Mouse (Mus musculus): Measurements from ENCODE around the gene Rubcnl. TPM values are rescaled to one million over a fixed set of nuclear protein-coding genes. Genes with fewer than 3 reads are reported as not detected.

Gene Rubcnl
- total and polyA plus RNA-seq, 3 experiments = 0.05 TPM; not detected in 2

DNA sequence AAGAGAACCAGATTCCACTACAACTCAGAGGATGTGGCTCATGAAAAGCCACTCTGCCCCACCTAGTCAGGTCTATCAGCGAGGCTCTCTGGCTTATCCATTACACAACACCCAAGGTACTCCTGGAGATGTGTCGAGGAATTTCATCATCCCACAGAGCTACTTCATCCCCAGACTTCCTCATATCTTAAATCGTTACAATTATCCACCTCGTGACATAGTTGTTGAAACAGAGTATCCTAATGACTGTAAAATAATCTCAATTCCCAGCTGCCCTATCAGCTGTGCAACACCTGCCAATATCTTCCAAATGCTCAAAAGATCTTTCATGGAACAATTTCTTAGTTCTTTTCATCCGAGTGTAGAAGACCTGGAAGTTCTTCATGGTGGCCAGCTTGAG, 32.7 kb upstream of the Rubcnl start:
- TF ChIP-seq GATA2 (IDR thresholded peaks at IDR 0.05; ENCODE audit: borderline replicate concordance, low read depth, low read length) = no peak
- no peak for DNase-seq (ENCODE audit: low spot score)
- H3K27me3 ChIP-seq (ENCODE audit: insufficient read depth, low read length) = no peaks in the 10 kb centered on the region
- H3K36me3 ChIP-seq (replicated peaks) = no peaks in the 10 kb centered on the region
- no peaks in the 10 kb centered on the region for H3K4me1 ChIP-seq (ENCODE audit: insufficient read depth, low read depth, low read length)
- no peak overlapping the region for H3K4me3 ChIP-seq (ENCODE audit: low read depth, low read length)
- H3K9me3 ChIP-seq (replicated peaks) = no peaks in the 10 kb centered on the region
- ATAC-seq (ENCODE audit: extremely low read depth, insufficient number of reproducible peaks, low FRiP score, poor library complexity, severe bottlenecking) = no peak

- Histone ChIP-seq H3K9me3 (replicated peaks) (no peaks in the 10 kb centered on the region), H3K36me3 (replicated peaks) (no peaks in the 10 kb centered on the region), H3K4me1 (ENCODE audit: insufficient read depth, low read depth, low read length) (no peaks in the 10 kb centered on the region), H3K4me3 (ENCODE audit: low read depth, low read length) (no peak overlapping the region), H3K27me3 (ENCODE audit: insufficient read depth, low read length) (no peaks in the 10 kb centered on the region)
- DNase-seq (ENCODE audit: low spot score) = no peak
- ATAC-seq (ENCODE audit: extremely low read depth, insufficient number of reproducible peaks, low FRiP score, poor library complexity, severe bottlenecking) = no peak
- no peak for TF ChIP-seq TAL1 (conservative IDR thresholded peaks at IDR 0.05; ENCODE audit: low read depth, low read length)
- no peak for TF ChIP-seq GATA2 (IDR thresholded peaks at IDR 0.05; ENCODE audit: borderline replicate concordance, low read depth, low read length)
- TF ChIP-seq GATA1 (IDR thresholded peaks at IDR 0.05; ENCODE audit: borderline replicate concordance, low read length) = no peak
- no peak for TF ChIP-seq CTCF (IDR thresholded peaks at IDR 0.05; ENCODE audit: low read depth, low read length)
- no peak for TF ChIP-seq POLR2AphosphoS5 (IDR thresholded peaks at IDR 0.05; ENCODE audit: insufficient replicate concordance, low read depth, low read length)
Measured at GRCm38 (mm10) chr14:74984817-74985391, 30.9 kb upstream of the Rubcnl start.

DNA sequence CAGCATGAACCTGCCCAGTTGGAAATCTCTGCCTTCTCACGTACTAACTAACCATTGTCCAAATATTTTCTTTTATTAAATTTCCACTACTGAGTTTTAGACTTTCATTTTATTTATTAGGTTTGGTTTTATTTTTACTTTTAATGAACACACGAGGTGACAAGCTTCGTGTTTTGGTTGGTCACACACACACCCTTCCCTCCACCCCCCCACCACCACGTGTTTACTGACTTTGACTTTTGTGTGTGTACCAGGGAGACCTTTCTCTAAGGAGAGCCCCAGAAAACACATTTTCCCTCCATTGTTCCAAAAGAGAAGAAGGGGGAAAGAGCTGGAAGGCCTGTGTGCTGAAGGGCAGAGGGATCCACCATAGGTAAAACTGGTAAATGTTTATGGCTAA, 30.2 kb upstream of the Rubcnl start:
- no peaks in the 10 kb centered on the region for H3K36me3 ChIP-seq (replicated peaks)
- H3K9me3 ChIP-seq (replicated peaks) = no peaks in the 10 kb centered on the region
- H3K4me3 ChIP-seq (ENCODE audit: low read depth, low read length) = no peak overlapping the region
- H3K27me3 ChIP-seq (ENCODE audit: insufficient read depth, low read length) = no peaks in the 10 kb centered on the region
- H3K4me1 ChIP-seq (ENCODE audit: insufficient read depth, low read depth, low read length) = no peaks in the 10 kb centered on the region
- ATAC-seq (ENCODE audit: extremely low read depth, insufficient number of reproducible peaks, low FRiP score, poor library complexity, severe bottlenecking) (no peak), DNase-seq (ENCODE audit: low spot score) (no peak)
- no peak for TF ChIP-seq GATA1 (IDR thresholded peaks at IDR 0.05; ENCODE audit: borderline replicate concordance, low read length)
- TF ChIP-seq TAL1 (conservative IDR thresholded peaks at IDR 0.05; ENCODE audit: low read depth, low read length) = no peak
- no peak for TF ChIP-seq POLR2AphosphoS5 (IDR thresholded peaks at IDR 0.05; ENCODE audit: insufficient replicate concordance, low read depth, low read length)
- no peak for TF ChIP-seq CTCF (IDR thresholded peaks at IDR 0.05; ENCODE audit: low read depth, low read length)
- TF ChIP-seq GATA2 (IDR thresholded peaks at IDR 0.05; ENCODE audit: borderline replicate concordance, low read depth, low read length) = no peak

DNA sequence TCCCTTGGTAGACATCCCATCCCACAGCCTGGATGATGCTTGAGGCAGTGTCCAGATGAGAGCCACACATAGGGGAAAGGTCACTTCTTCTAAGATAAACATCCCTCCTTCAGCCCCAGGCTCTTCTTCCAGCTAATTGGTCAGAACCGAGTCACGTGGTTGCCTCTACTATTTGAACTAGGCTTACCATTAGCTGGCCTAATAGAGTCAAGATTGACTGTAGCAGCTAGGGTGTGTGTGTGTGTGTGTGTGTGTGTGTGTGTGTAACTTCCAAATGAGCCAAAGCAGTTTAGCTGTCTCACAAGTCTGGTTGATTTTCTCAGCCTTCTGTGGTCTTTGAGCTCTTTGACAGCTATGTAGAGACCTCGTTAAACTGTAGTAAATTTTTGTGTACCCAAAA, 29.3 kb upstream of the Rubcnl start:
- no peaks in the 10 kb centered on the region for H3K4me1 ChIP-seq (ENCODE audit: insufficient read depth, low read depth, low read length)
- TF ChIP-seq TAL1 (conservative IDR thresholded peaks at IDR 0.05; ENCODE audit: low read depth, low read length) (no peak), GATA2 (IDR thresholded peaks at IDR 0.05; ENCODE audit: borderline replicate concordance, low read depth, low read length) (no peak), CTCF (IDR thresholded peaks at IDR 0.05; ENCODE audit: low read depth, low read length) (no peak), POLR2AphosphoS5 (IDR thresholded peaks at IDR 0.05; ENCODE audit: insufficient replicate concordance, low read depth, low read length) (no peak), GATA1 (IDR thresholded peaks at IDR 0.05; ENCODE audit: borderline replicate concordance, low read length) (no peak)
- no peaks in the 10 kb centered on the region for H3K36me3 ChIP-seq (replicated peaks)
- DNase-seq (ENCODE audit: low spot score) (no peak), ATAC-seq (ENCODE audit: extremely low read depth, insufficient number of reproducible peaks, low FRiP score, poor library complexity, severe bottlenecking) (no peak)
- no peak overlapping the region for H3K4me3 ChIP-seq (ENCODE audit: low read depth, low read length)
- no peaks in the 10 kb centered on the region for H3K27me3 ChIP-seq (ENCODE audit: insufficient read depth, low read length)
- H3K9me3 ChIP-seq (replicated peaks) = no peaks in the 10 kb centered on the region

GRCm38 (mm10) chr14:74989322-74989721, 26.5 kb upstream of the Rubcnl start:
- TF ChIP-seq GATA2 (IDR thresholded peaks at IDR 0.05; ENCODE audit: borderline replicate concordance, low read depth, low read length) = no peak
- no peak for TF ChIP-seq GATA1 (IDR thresholded peaks at IDR 0.05; ENCODE audit: borderline replicate concordance, low read length)
- no peak for TF ChIP-seq TAL1 (conservative IDR thresholded peaks at IDR 0.05; ENCODE audit: low read depth, low read length)
- no peak for TF ChIP-seq POLR2AphosphoS5 (IDR thresholded peaks at IDR 0.05; ENCODE audit: insufficient replicate concordance, low read depth, low read length)
- no peak for TF ChIP-seq CTCF (IDR thresholded peaks at IDR 0.05; ENCODE audit: low read depth, low read length)
- no peaks in the 10 kb centered on the region for H3K4me1 ChIP-seq (ENCODE audit: insufficient read depth, low read depth, low read length)
- H3K27me3 ChIP-seq (ENCODE audit: insufficient read depth, low read length) = no peaks in the 10 kb centered on the region
- H3K4me3 ChIP-seq (ENCODE audit: low read depth, low read length) = no peak overlapping the region
- DNase-seq (ENCODE audit: low spot score) = no peak
- H3K36me3 ChIP-seq (replicated peaks) = no peaks in the 10 kb centered on the region
- no peaks in the 10 kb centered on the region for H3K9me3 ChIP-seq (replicated peaks)
- ATAC-seq (ENCODE audit: extremely low read depth, insufficient number of reproducible peaks, low FRiP score, poor library complexity, severe bottlenecking) = no peak

- DNase-seq (ENCODE audit: low spot score) = no peak
- ATAC-seq (ENCODE audit: extremely low read depth, insufficient number of reproducible peaks, low FRiP score, poor library complexity, severe bottlenecking) = no peak
- Histone ChIP-seq H3K36me3 (replicated peaks) (no peaks in the 10 kb centered on the region), H3K4me1 (ENCODE audit: insufficient read depth, low read depth, low read length) (no peaks in the 10 kb centered on the region), H3K27me3 (ENCODE audit: insufficient read depth, low read length) (no peaks in the 10 kb centered on the region), H3K4me3 (ENCODE audit: low read depth, low read length) (no peak overlapping the region), H3K9me3 (replicated peaks) (no peaks in the 10 kb centered on the region)
- no peak for TF ChIP-seq GATA1 (IDR thresholded peaks at IDR 0.05; ENCODE audit: borderline replicate concordance, low read length)
- TF ChIP-seq TAL1 (conservative IDR thresholded peaks at IDR 0.05; ENCODE audit: low read depth, low read length) = no peak
- TF ChIP-seq CTCF (IDR thresholded peaks at IDR 0.05; ENCODE audit: low read depth, low read length) = no peak
- no peak for TF ChIP-seq POLR2AphosphoS5 (IDR thresholded peaks at IDR 0.05; ENCODE audit: insufficient replicate concordance, low read depth, low read length)
- TF ChIP-seq GATA2 (IDR thresholded peaks at IDR 0.05; ENCODE audit: borderline replicate concordance, low read depth, low read length) = no peak
Measured at GRCm38 (mm10) chr14:74989909-74990308, 25.9 kb upstream of the Rubcnl start.
